Mouse (Mus musculus): ENCODE results near the gene Cox10.

DNA sequence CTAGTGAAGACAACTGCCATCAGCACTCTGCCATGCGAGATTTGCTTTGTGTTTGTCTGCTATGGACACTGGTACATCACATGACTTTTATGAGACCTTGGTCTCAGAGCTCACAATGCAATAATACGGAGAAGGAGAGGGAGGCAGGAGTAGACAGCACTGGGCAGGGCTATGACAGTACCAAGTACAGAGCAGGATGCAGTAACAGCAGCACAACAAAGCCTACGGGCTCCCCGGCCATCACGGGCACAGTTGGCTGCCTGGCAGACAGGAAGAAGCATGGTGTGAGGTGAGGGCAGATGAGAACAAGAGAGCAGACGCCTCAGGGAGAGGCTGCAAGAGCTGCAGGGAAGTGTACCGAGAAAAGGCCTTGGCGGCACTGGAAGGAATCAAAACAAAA lies 87.3 kb downstream of the Cox10 start:
- TF ChIP-seq EP300 (IDR thresholded peaks at IDR 0.05; ENCODE audit: low read depth in 1 of 2, low read length in 2 of 2) (no peak), GATA1 (IDR thresholded peaks at IDR 0.05; ENCODE audit: low read depth, low read length) (no peak), CTCF (IDR thresholded peaks at IDR 0.05 in 2 of 3, conservative IDR thresholded peaks at IDR 0.05 in 1 of 3; ENCODE audit: control insufficient read depth in 1 of 3, insufficient read depth in 1 of 3, low read depth in 2 of 3, low read length in 3 of 3, poor library complexity in 1 of 3, severe bottlenecking in 1 of 3) (no peak)
